Mouse (Mus musculus): Measurements from ENCODE around the gene Rfng. TPM values are rescaled to one million over a fixed set of nuclear protein-coding genes. Genes with fewer than 3 reads are reported as not detected.

The Rfng gene
- polyA plus RNA-seq, 2 experiments: 5.5 to 8.6 TPM

DNA sequence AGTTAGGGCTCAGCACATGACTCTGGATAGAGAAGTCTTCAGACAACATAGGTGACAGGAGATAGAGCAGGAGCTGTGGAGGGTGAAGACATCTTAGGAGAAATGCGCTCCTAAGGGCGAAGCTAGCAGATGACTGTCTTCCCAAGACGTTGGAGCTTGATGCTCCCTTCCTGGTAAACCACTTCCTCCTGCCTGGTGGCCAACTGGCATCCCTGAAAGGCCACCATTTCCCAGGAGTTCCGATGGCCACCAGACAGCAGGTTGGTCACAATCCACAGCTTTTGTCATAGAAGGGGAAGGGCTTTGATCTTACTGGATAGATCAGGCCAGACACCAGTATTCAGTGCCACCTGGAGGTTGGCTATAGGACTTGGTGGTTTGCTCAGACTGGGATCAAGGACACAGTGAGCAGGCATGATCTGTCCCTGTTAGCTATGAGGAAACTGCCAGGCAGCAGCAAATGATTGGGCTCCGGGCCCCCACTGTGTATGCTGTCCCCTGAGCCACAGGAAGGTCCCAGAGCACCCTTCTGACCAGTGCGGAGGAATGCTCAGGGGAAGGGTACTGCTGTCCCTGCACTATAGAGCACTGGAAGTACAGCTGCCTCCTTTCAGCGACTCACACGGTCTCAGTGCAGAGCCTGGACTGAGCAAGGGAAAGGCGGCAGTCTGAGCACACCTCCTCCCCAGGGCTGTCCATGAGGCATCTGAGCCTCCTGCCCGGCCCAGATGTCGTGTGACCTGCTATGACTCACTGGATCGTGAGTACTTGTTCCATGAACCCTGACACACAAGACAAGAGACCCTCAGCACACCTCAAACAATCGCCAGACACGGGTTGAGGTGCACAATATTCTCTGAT lies 22.0 kb downstream of the Rfng start:
- TF ChIP-seq EP300 (IDR thresholded peaks at IDR 0.05; ENCODE audit: low read depth) (no peak), CTCF (IDR thresholded peaks at IDR 0.05; ENCODE audit: low read depth) (no peak)
- Histone ChIP-seq H3K36me3 (replicated peaks; ENCODE audit: control insufficient read depth, insufficient read depth, low read depth) (no peaks in the 10 kb centered on the region), H3K4me2 (ENCODE audit: low read depth) (no peak overlapping the region), H3K4me1 (replicated peaks; ENCODE audit: control insufficient read depth in 2 of 2, insufficient read depth in 2 of 2, low read length in 1 of 2) (no peaks in the 10 kb centered on the region), H3K27ac (no peak overlapping the region), H3K27me3 (ENCODE audit: control insufficient read depth, insufficient read depth, low read length) (peaks cover 6% of the 10 kb centered on the region), H3K4me3 (ENCODE audit: insufficient read depth in 1 of 2, low read depth in 2 of 2, low read length in 2 of 2) (no peak overlapping the region), H3K9me3 (ENCODE audit: control insufficient read depth, low read length) (peaks cover 6% of the 10 kb centered on the region), H3K9ac (replicated peaks) (no peak overlapping the region)
- DNase-seq (ENCODE audit: low read depth in 3 of 3, low spot score in 3 of 3) (no peak), ATAC-seq (ENCODE audit: insufficient read depth) (no peak)
- 52% methylated on average over 14 of the region's 14 CpGs for WGBS (ENCODE audit: insufficient replicate concordance)

DNA sequence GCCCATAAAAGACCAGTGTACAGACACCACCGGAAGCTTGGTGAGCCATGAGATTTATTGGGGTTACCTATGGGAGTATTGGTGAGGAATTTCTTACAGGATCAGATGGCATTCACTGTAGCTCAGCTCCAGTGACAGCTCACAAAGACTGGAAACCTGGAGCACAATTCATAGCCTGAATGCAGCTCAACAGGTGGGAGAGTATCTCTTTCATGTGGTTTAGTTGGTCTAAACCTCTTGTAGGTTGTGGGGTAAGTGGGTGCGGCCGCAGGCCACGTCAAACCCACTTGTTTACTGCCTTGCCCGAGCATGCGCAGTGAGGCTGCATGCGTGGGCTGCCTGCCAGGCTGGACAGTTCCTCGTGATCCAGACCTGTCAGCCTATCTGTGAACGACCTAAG lies 23.8 kb downstream of the Rfng start:
- Histone ChIP-seq H3K9ac (replicated peaks) (no peak overlapping the region), H3K9me3 (ENCODE audit: control insufficient read depth, low read length) (peaks cover 6% of the 10 kb centered on the region), H3K27ac (no peak overlapping the region), H3K4me1 (replicated peaks; ENCODE audit: control insufficient read depth in 2 of 2, insufficient read depth in 2 of 2, low read length in 1 of 2) (no peaks in the 10 kb centered on the region), H3K4me2 (ENCODE audit: low read depth) (no peak overlapping the region), H3K4me3 (ENCODE audit: insufficient read depth in 1 of 2, low read depth in 2 of 2, low read length in 2 of 2) (no peak overlapping the region), H3K27me3 (ENCODE audit: control insufficient read depth, insufficient read depth, low read length) (peaks cover 6% of the 10 kb centered on the region), H3K36me3 (replicated peaks; ENCODE audit: control insufficient read depth, insufficient read depth, low read depth) (no peaks in the 10 kb centered on the region)
- no peak for TF ChIP-seq EP300 (IDR thresholded peaks at IDR 0.05; ENCODE audit: low read depth)
- TF ChIP-seq CTCF (IDR thresholded peaks at IDR 0.05; ENCODE audit: low read depth): no peak
- DNase-seq (ENCODE audit: low read depth in 3 of 3, low spot score in 3 of 3) (no peak), ATAC-seq (ENCODE audit: insufficient read depth) (no peak)
- WGBS (ENCODE audit: insufficient replicate concordance): 71% methylated on average over 9 of the region's 9 CpGs

DNA sequence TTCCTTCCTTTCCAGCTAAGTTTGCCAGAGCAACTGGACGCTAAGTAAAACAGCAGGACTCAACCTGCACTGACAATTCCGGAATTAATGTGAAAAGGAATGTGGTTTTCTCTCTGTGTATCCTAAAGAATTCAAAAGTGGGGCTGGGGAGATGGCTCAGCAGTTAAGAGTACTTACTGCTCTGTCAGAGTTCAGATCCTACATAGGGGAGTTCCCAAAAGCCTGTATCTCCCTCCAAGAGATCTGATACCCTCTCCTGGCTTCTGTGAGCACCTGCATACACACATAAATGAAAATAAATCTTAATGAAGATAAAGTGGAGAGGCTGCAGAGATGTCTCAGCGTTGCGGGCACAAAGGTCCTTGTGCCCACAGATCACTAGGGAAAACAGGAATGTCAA lies 32.4 kb downstream of the Rfng start:
- WGBS (ENCODE audit: insufficient replicate concordance): 59% methylated on average over 4 of the region's 4 CpGs
- no peak for ATAC-seq (ENCODE audit: insufficient read depth)

DNA sequence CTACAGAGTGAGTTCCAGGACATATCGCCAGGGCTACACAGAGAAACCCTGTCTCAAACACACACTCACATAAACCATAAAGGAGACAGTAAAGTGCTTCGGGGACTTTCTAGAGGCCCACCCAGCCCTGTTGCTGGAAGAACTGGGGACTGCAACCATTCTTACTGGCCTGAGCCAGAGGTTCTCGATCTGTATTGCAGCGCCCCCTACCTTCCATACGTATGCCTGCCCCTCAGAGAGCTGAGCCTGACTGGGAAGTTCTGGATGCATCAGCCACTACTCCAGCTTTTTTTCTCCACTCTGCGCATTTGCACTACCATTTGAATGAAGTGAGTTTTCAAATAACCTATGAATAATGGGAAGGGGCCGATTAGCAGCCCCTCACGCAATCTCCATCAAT lies 34.6 kb downstream of the Rfng start:
- H3K4me3 ChIP-seq (ENCODE audit: insufficient read depth in 1 of 2, low read depth in 2 of 2, low read length in 2 of 2): no peak overlapping the region
- H3K9ac ChIP-seq (replicated peaks): no peak overlapping the region
- no peaks in the 10 kb centered on the region for H3K9me3 ChIP-seq (ENCODE audit: control insufficient read depth, low read length)
- no peaks in the 10 kb centered on the region for H3K27me3 ChIP-seq (ENCODE audit: control insufficient read depth, insufficient read depth, low read length)
- no peaks in the 10 kb centered on the region for H3K36me3 ChIP-seq (replicated peaks; ENCODE audit: control insufficient read depth, insufficient read depth, low read depth)
- WGBS (ENCODE audit: insufficient replicate concordance): 44% methylated on average over 8 of the region's 8 CpGs
- DNase-seq (ENCODE audit: low read depth in 3 of 3, low spot score in 3 of 3) (peak; percentile 13 to 26 (median 20)), ATAC-seq (ENCODE audit: insufficient read depth) (no peak)
- peak; percentile 80 for TF ChIP-seq CTCF (IDR thresholded peaks at IDR 0.05; ENCODE audit: low read depth)
- no peak for TF ChIP-seq EP300 (IDR thresholded peaks at IDR 0.05; ENCODE audit: low read depth)
- H3K27ac ChIP-seq: no peak overlapping the region
- no peak overlapping the region for H3K4me2 ChIP-seq (ENCODE audit: low read depth)
- no peaks in the 10 kb centered on the region for H3K4me1 ChIP-seq (replicated peaks; ENCODE audit: control insufficient read depth in 2 of 2, insufficient read depth in 2 of 2, low read length in 1 of 2)

More for the DNA sequence above, 32.4 kb downstream of the Rfng start:
- Histone ChIP-seq H3K36me3 (replicated peaks; ENCODE audit: control insufficient read depth, insufficient read depth, low read depth) (no peaks in the 10 kb centered on the region), H3K9me3 (ENCODE audit: control insufficient read depth, low read length) (no peaks in the 10 kb centered on the region), H3K27me3 (ENCODE audit: control insufficient read depth, insufficient read depth, low read length) (no peaks in the 10 kb centered on the region), H3K4me2 (ENCODE audit: low read depth) (no peak overlapping the region), H3K9ac (replicated peaks) (no peak overlapping the region), H3K4me1 (replicated peaks; ENCODE audit: control insufficient read depth in 2 of 2, insufficient read depth in 2 of 2, low read length in 1 of 2) (no peaks in the 10 kb centered on the region), H3K4me3 (ENCODE audit: insufficient read depth in 1 of 2, low read depth in 2 of 2, low read length in 2 of 2) (no peak overlapping the region), H3K27ac (no peak overlapping the region)
- TF ChIP-seq EP300 (IDR thresholded peaks at IDR 0.05; ENCODE audit: low read depth) (no peak), CTCF (IDR thresholded peaks at IDR 0.05; ENCODE audit: low read depth) (no peak)
- no peak for DNase-seq (ENCODE audit: low read depth in 3 of 3, low spot score in 3 of 3)

DNA sequence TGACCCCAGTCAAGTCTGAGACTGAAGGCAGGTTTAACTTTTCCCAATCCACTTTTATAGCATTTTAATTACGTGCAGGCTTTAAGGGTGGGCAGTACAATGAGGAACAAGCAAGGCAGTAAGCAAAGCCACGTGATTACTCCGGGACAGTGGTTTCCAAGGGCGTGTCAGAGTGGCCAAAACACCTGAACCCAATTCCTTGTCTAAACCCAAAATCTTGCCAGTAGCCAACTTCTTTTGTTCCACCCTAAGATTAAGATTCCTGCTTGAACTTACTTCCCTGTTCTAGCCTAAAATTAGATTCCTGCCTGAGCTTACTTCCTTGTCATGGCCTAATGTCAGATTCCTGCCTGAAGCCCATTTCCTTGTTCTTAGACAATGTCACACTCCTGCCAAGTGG lies 36.0 kb downstream of the Rfng start:
- no peak for TF ChIP-seq CTCF (IDR thresholded peaks at IDR 0.05; ENCODE audit: low read depth)
- TF ChIP-seq EP300 (IDR thresholded peaks at IDR 0.05; ENCODE audit: low read depth): no peak
- Histone ChIP-seq H3K27me3 (ENCODE audit: control insufficient read depth, insufficient read depth, low read length) (no peaks in the 10 kb centered on the region), H3K9me3 (ENCODE audit: control insufficient read depth, low read length) (no peaks in the 10 kb centered on the region), H3K4me2 (ENCODE audit: low read depth) (no peak overlapping the region), H3K4me1 (replicated peaks; ENCODE audit: control insufficient read depth in 2 of 2, insufficient read depth in 2 of 2, low read length in 1 of 2) (no peaks in the 10 kb centered on the region), H3K9ac (replicated peaks) (no peak overlapping the region), H3K27ac (no peak overlapping the region), H3K4me3 (ENCODE audit: insufficient read depth in 1 of 2, low read depth in 2 of 2, low read length in 2 of 2) (no peak overlapping the region), H3K36me3 (replicated peaks; ENCODE audit: control insufficient read depth, insufficient read depth, low read depth) (no peaks in the 10 kb centered on the region)
- no peak for ATAC-seq (ENCODE audit: insufficient read depth)
- no peak for DNase-seq (ENCODE audit: low read depth in 3 of 3, low spot score in 3 of 3)
- 38% methylated on average over 4 of the region's 4 CpGs for WGBS (ENCODE audit: insufficient replicate concordance)

Measured in liver, embryonic 14.5 days (tissue).